Mouse (Mus musculus) heart, postnatal 0 days (tissue): ENCODE results near the gene BC016579.

Source experiments
- CTCF ChIP-seq: IDR thresholded peaks from 2 replicates; pipeline ENCODE4 v1.5.1; 2016; ENCODE audit warnings: antibody characterized with exemption, control low read depth, low read depth
- EP300 ChIP-seq: IDR thresholded peaks from 2 replicates; pipeline ENCODE4 v1.6.1; 2016; ENCODE audit warnings: antibody characterized with exemption, low read depth

- TF ChIP-seq CTCF = no peak
- no peak for TF ChIP-seq EP300
Measured at GRCm38 (mm10) chr16:45697996-45698395, 44.1 kb upstream of the BC016579 start.
